Mouse (Mus musculus): ENCODE measurements at regions not wholly inside any gene's neighbourhood (a gene's known extent, or its start where the extent isn't known, plus 50 kb on each side); places are given as distances from the start of the nearest gene placed in this dataset.

DNA sequence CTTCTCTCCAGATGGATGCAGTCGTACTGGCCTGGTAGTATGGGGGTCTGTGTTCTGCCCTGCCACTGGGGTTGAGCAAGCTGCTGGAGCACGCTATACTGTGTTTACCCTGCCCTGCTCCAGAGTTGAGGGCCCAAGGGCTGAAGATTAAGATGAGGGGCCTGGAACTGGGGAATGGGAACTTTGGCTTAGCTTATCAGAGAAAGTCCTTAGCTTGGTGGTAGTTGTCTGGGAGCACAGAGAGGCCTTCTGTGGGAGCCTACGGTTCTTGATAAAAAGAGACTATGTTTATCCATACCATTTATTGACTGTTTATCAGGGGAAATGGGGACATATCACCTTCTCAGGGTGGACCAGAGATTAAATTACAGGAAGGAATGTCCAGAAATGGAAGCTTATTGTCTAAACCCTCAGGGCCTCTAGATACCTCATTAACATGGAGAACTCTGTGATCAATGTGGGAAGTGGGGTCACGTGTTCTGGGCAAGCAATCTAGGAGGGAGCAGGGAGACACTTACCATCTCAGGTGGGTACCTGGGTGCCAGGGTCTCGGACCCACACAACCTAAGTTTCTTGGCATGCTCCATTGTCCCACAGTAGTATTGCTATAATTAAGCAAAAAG, 58.7 kb downstream of the Mycn start:
- H3K4me3 ChIP-seq (ENCODE audit: extremely low read depth, insufficient read depth, insufficient read length), result no peak overlapping the region
- no peaks in the 10 kb centered on the region for H3K4me1 ChIP-seq (ENCODE audit: control insufficient read depth, insufficient read depth, insufficient read length)
- no peak for DNase-seq (ENCODE audit: low read depth in 1 of 2, low spot score in 2 of 2)
- TF ChIP-seq CTCF (IDR thresholded peaks at IDR 0.05; ENCODE audit: extremely low read depth, insufficient read depth, insufficient read length, insufficient replicate concordance) (no peak), POLR2A (IDR thresholded peaks at IDR 0.05; ENCODE audit: low read depth, low read length) (no peak)
- WGBS, result 92% methylated on average over 5 of the region's 5 CpGs
- no peak overlapping the region for H3K27ac ChIP-seq (ENCODE audit: insufficient read depth, low read length)
- H3K36me3 ChIP-seq (ENCODE audit: control insufficient read depth, insufficient read depth, low read length), result no peaks in the 10 kb centered on the region
- H3K27me3 ChIP-seq (ENCODE audit: control insufficient read depth, insufficient read depth, low read length), result no peaks in the 10 kb centered on the region

DNA sequence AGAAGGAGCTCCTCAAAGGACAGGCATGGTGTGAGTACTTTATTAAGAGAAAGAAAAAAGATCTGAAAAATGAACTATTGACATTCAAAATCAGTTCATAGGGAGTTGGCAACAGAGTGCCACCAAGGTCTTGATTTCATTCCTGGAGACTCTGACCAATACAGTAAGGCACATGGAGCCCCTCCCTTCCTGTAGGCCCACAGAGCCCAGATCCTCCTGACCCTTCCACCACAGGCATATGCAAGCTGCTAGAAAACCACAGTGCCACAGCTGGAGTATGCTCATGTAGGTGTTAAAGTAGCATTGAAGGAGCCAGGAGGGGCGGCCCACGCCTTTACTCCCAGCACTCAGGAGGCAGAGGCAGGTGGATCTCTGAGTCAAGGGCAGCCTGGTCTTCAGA, 63.7 kb downstream of the Mycn start:
- H3K27me3 ChIP-seq (ENCODE audit: control insufficient read depth, insufficient read depth, low read length), result no peaks in the 10 kb centered on the region
- no peaks in the 10 kb centered on the region for H3K4me1 ChIP-seq (ENCODE audit: control insufficient read depth, insufficient read depth, insufficient read length)
- DNase-seq (ENCODE audit: low read depth in 1 of 2, low spot score in 2 of 2), result no peak
- TF ChIP-seq CTCF (IDR thresholded peaks at IDR 0.05; ENCODE audit: extremely low read depth, insufficient read depth, insufficient read length, insufficient replicate concordance) (no peak), POLR2A (IDR thresholded peaks at IDR 0.05; ENCODE audit: low read depth, low read length) (no peak)
- H3K27ac ChIP-seq (ENCODE audit: insufficient read depth, low read length), result no peak overlapping the region
- 74% methylated on average over 2 of the region's 2 CpGs for WGBS
- no peaks in the 10 kb centered on the region for H3K36me3 ChIP-seq (ENCODE audit: control insufficient read depth, insufficient read depth, low read length)
- no peak overlapping the region for H3K4me3 ChIP-seq (ENCODE audit: extremely low read depth, insufficient read depth, insufficient read length)

DNA sequence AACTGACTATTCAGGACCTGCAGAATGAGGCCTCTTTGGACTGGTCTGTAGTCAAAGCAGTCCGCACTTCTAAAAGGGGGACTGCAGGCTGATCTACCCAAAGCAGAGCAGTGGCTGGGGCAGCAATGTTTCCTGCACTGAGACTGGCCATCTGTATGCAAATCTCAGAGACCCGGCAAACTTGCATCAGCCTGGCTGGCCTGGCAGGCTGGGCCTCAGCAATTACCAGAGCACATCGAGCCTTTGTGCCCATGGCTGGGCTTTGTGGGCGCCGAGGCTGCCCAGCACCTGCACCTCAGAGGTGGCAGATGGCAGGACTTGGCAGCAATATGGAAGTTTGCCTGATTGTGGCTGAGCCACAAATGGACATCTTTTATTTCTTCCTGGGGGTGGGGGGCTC, 64.2 kb downstream of the Mycn start:
- no peak for TF ChIP-seq POLR2A (IDR thresholded peaks at IDR 0.05; ENCODE audit: low read depth, low read length)
- TF ChIP-seq CTCF (IDR thresholded peaks at IDR 0.05; ENCODE audit: extremely low read depth, insufficient read depth, insufficient read length, insufficient replicate concordance), result no peak
- Histone ChIP-seq H3K4me1 (ENCODE audit: control insufficient read depth, insufficient read depth, insufficient read length) (no peaks in the 10 kb centered on the region), H3K27me3 (ENCODE audit: control insufficient read depth, insufficient read depth, low read length) (no peaks in the 10 kb centered on the region), H3K36me3 (ENCODE audit: control insufficient read depth, insufficient read depth, low read length) (no peaks in the 10 kb centered on the region), H3K4me3 (ENCODE audit: extremely low read depth, insufficient read depth, insufficient read length) (no peak overlapping the region), H3K27ac (ENCODE audit: insufficient read depth, low read length) (no peak overlapping the region)
- no peak for DNase-seq (ENCODE audit: low read depth in 1 of 2, low spot score in 2 of 2)
- WGBS, result 59% methylated on average over 5 of the region's 5 CpGs

DNA sequence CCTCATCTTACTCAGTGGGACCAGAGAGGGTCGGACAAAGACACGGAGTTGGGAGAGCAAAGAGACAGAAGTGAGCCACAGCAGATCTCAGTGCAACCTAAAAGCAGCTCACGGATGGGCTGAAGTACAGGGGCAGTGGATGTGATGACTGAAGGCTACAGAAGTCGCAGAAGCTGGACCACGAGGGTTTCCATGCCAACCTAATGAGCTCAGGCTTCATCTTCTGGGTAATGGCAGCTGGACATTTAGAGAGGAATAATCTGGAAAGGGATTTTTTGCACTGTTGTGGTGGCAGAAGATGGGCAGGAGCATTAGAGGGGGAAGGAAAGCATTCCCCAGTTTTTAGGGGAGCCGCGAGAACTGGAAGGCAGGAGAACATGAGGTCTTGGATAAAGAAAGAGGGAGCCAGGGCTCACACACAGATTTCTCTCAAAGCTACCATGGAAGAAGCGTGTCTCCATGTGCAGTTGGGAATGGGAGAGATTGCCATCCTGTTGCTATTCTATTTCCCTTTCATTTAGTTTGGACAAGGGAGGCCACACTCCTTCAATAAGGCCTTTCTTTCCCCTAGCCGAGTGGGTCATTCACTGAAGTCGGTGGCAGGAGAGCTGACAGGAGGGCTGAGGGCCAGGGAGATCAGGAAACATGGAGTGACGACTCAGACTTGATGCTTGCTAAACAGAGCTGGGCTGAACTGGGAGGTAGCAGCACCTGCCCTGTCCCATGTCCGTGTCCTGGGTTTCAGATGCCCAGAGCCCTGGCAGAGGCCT, 65.6 kb downstream of the Mycn start:
- TF ChIP-seq POLR2A (IDR thresholded peaks at IDR 0.05; ENCODE audit: low read depth, low read length), result no peak
- TF ChIP-seq CTCF (IDR thresholded peaks at IDR 0.05; ENCODE audit: extremely low read depth, insufficient read depth, insufficient read length, insufficient replicate concordance), result no peak
- DNase-seq (ENCODE audit: low read depth in 1 of 2, low spot score in 2 of 2), result no peak
- Histone ChIP-seq H3K27me3 (ENCODE audit: control insufficient read depth, insufficient read depth, low read length) (no peaks in the 10 kb centered on the region), H3K4me3 (ENCODE audit: extremely low read depth, insufficient read depth, insufficient read length) (no peak overlapping the region), H3K36me3 (ENCODE audit: control insufficient read depth, insufficient read depth, low read length) (no peaks in the 10 kb centered on the region), H3K27ac (ENCODE audit: insufficient read depth, low read length) (no peak overlapping the region), H3K4me1 (ENCODE audit: control insufficient read depth, insufficient read depth, insufficient read length) (no peaks in the 10 kb centered on the region)
- 85% methylated on average over 12 of the region's 12 CpGs for WGBS

DNA sequence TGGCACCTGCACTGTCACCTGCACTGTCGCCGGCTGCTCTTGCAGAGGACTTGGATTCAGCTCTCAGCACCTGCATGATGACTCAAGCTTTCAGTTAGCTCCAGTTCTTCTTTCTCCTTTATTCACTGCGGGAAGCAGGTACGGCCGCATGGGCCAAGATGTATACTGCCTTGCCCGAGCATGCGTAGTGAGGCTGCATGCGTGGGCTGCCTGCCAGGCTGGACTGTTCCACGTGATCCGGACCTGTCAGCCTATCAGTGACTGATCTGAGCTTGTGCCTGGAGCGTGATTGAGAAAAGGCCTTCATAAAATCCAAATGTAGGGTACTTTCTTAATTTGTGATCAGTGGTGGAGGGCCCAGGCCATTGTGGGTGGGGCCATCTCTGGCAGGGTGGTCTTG, 68.2 kb downstream of the Mycn start:
- TF ChIP-seq POLR2A (IDR thresholded peaks at IDR 0.05; ENCODE audit: low read depth, low read length) (no peak), CTCF (IDR thresholded peaks at IDR 0.05; ENCODE audit: extremely low read depth, insufficient read depth, insufficient read length, insufficient replicate concordance) (no peak)
- H3K36me3 ChIP-seq (ENCODE audit: control insufficient read depth, insufficient read depth, low read length), result no peaks in the 10 kb centered on the region
- H3K27me3 ChIP-seq (ENCODE audit: control insufficient read depth, insufficient read depth, low read length), result no peaks in the 10 kb centered on the region
- 89% methylated on average over 11 of the region's 11 CpGs for WGBS
- H3K4me1 ChIP-seq (ENCODE audit: control insufficient read depth, insufficient read depth, insufficient read length), result no peaks in the 10 kb centered on the region
- no peak overlapping the region for H3K27ac ChIP-seq (ENCODE audit: insufficient read depth, low read length)
- DNase-seq (ENCODE audit: low read depth in 1 of 2, low spot score in 2 of 2), result no peak
- no peak overlapping the region for H3K4me3 ChIP-seq (ENCODE audit: extremely low read depth, insufficient read depth, insufficient read length)

DNA sequence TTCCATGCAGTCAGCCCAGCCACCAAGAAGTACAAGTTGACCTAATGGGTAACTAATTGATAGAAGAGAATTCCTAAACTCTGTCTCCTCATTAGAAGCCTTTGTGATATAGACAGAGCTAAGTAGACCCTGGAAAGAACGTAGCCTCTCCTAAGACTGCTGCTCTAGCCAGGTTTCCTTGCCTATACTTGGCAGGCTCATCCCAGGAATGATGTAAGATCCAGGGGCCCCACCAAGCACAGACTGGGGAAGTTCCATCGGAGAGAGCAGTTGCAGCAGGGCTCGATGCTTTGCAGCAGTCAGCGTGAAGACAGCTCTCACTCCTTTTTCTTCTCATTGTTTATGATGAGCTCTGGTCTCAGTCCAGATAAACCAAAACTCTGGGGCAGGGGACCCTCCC, 68.7 kb downstream of the Mycn start:
- WGBS, result 85% methylated on average over 4 of the region's 4 CpGs
- DNase-seq (ENCODE audit: low read depth in 1 of 2, low spot score in 2 of 2), result no peak
- Histone ChIP-seq H3K27me3 (ENCODE audit: control insufficient read depth, insufficient read depth, low read length) (no peaks in the 10 kb centered on the region), H3K36me3 (ENCODE audit: control insufficient read depth, insufficient read depth, low read length) (no peaks in the 10 kb centered on the region), H3K4me3 (ENCODE audit: extremely low read depth, insufficient read depth, insufficient read length) (no peak overlapping the region), H3K4me1 (ENCODE audit: control insufficient read depth, insufficient read depth, insufficient read length) (no peaks in the 10 kb centered on the region), H3K27ac (ENCODE audit: insufficient read depth, low read length) (no peak overlapping the region)
- no peak for TF ChIP-seq POLR2A (IDR thresholded peaks at IDR 0.05; ENCODE audit: low read depth, low read length)
- TF ChIP-seq CTCF (IDR thresholded peaks at IDR 0.05; ENCODE audit: extremely low read depth, insufficient read depth, insufficient read length, insufficient replicate concordance), result no peak

DNA sequence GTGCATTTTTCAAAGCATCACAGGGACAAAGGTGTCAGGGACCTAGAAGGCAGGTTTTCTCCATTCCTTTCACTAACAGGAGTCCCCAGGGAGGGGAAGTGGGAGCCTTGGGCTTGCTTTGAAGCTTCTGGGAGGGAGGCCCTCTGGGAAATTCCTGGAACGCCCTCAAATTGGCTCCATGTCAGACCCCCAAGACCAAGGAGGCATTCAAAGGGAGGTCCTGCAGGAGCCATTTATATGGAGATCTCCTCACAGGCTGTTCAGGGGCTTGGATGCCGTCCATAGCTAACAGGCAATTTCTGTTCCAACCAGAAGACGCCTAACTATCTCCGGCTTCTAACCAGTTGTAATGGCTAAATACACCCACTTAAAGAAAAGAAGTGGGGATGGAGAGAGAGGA, 70.4 kb downstream of the Mycn start:
- H3K4me3 ChIP-seq (ENCODE audit: extremely low read depth, insufficient read depth, insufficient read length), result no peak overlapping the region
- no peaks in the 10 kb centered on the region for H3K36me3 ChIP-seq (ENCODE audit: control insufficient read depth, insufficient read depth, low read length)
- no peak for DNase-seq (ENCODE audit: low read depth in 1 of 2, low spot score in 2 of 2)
- no peak overlapping the region for H3K27ac ChIP-seq (ENCODE audit: insufficient read depth, low read length)
- TF ChIP-seq POLR2A (IDR thresholded peaks at IDR 0.05; ENCODE audit: low read depth, low read length), result no peak
- no peak for TF ChIP-seq CTCF (IDR thresholded peaks at IDR 0.05; ENCODE audit: extremely low read depth, insufficient read depth, insufficient read length, insufficient replicate concordance)
- WGBS, result 88% methylated on average over 4 of the region's 4 CpGs
- no peaks in the 10 kb centered on the region for H3K4me1 ChIP-seq (ENCODE audit: control insufficient read depth, insufficient read depth, insufficient read length)
- H3K27me3 ChIP-seq (ENCODE audit: control insufficient read depth, insufficient read depth, low read length), result no peaks in the 10 kb centered on the region

All from spleen, adult 2 months (tissue).